Mouse (Mus musculus): ENCODE measurements at regions not wholly inside any gene's neighbourhood (a gene's known extent, or its start where the extent isn't known, plus 50 kb on each side); places are given as distances from the start of the nearest gene placed in this dataset.

GRCm38 (mm10) chr15:51507126-51507525 lies 2377.6 kb upstream of the Gm7489 start:
- TF ChIP-seq POLR2AphosphoS5 (IDR thresholded peaks at IDR 0.05; ENCODE audit: insufficient replicate concordance, low read depth, low read length) (no peak), TAL1 (conservative IDR thresholded peaks at IDR 0.05; ENCODE audit: low read depth, low read length) (no peak)
- no peaks in the 10 kb centered on the region for H3K9me3 ChIP-seq (replicated peaks)
- H3K27me3 ChIP-seq (ENCODE audit: insufficient read depth, low read length) = no peaks in the 10 kb centered on the region
- H3K4me3 ChIP-seq (ENCODE audit: low read depth, low read length) = no peak overlapping the region
- ATAC-seq (ENCODE audit: extremely low read depth, insufficient number of reproducible peaks, low FRiP score, poor library complexity, severe bottlenecking) = no peak
- H3K4me1 ChIP-seq (ENCODE audit: insufficient read depth, low read depth, low read length) = no peaks in the 10 kb centered on the region
- H3K36me3 ChIP-seq (replicated peaks) = no peaks in the 10 kb centered on the region
- no peak for DNase-seq (ENCODE audit: low spot score)

GRCm38 (mm10) chr15:51511319-51511718 lies 2373.4 kb upstream of the Gm7489 start:
- TF ChIP-seq CTCF (IDR thresholded peaks at IDR 0.05; ENCODE audit: low read depth, low read length) (no peak), GATA2 (IDR thresholded peaks at IDR 0.05; ENCODE audit: borderline replicate concordance, low read depth, low read length) (no peak), POLR2AphosphoS5 (IDR thresholded peaks at IDR 0.05; ENCODE audit: insufficient replicate concordance, low read depth, low read length) (no peak), GATA1 (IDR thresholded peaks at IDR 0.05; ENCODE audit: borderline replicate concordance, low read length) (no peak), TAL1 (conservative IDR thresholded peaks at IDR 0.05; ENCODE audit: low read depth, low read length) (no peak)
- ATAC-seq (ENCODE audit: extremely low read depth, insufficient number of reproducible peaks, low FRiP score, poor library complexity, severe bottlenecking) = no peak
- Histone ChIP-seq H3K4me1 (ENCODE audit: insufficient read depth, low read depth, low read length) (no peaks in the 10 kb centered on the region), H3K4me3 (ENCODE audit: low read depth, low read length) (no peak overlapping the region), H3K36me3 (replicated peaks) (no peaks in the 10 kb centered on the region), H3K27me3 (ENCODE audit: insufficient read depth, low read length) (no peaks in the 10 kb centered on the region), H3K9me3 (replicated peaks) (no peaks in the 10 kb centered on the region)
- DNase-seq (ENCODE audit: low spot score) = no peak

GRCm38 (mm10) chr15:51536317-51536716 lies 2348.4 kb upstream of the Gm7489 start:
- no peak for DNase-seq (ENCODE audit: low spot score)
- Histone ChIP-seq H3K9me3 (replicated peaks) (no peaks in the 10 kb centered on the region), H3K4me3 (ENCODE audit: low read depth, low read length) (no peak overlapping the region), H3K4me1 (ENCODE audit: insufficient read depth, low read depth, low read length) (no peaks in the 10 kb centered on the region), H3K27me3 (ENCODE audit: insufficient read depth, low read length) (no peaks in the 10 kb centered on the region), H3K36me3 (replicated peaks) (no peaks in the 10 kb centered on the region)
- ATAC-seq (ENCODE audit: extremely low read depth, insufficient number of reproducible peaks, low FRiP score, poor library complexity, severe bottlenecking) = no peak
- TF ChIP-seq TAL1 (conservative IDR thresholded peaks at IDR 0.05; ENCODE audit: low read depth, low read length) = no peak
- no peak for TF ChIP-seq GATA1 (IDR thresholded peaks at IDR 0.05; ENCODE audit: borderline replicate concordance, low read length)

GRCm38 (mm10) chr15:51551216-51551775 lies 2333.4 kb upstream of the Gm7489 start:
- Histone ChIP-seq H3K4me1 (ENCODE audit: insufficient read depth, low read depth, low read length) (no peaks in the 10 kb centered on the region), H3K9me3 (replicated peaks) (no peaks in the 10 kb centered on the region), H3K36me3 (replicated peaks) (no peaks in the 10 kb centered on the region), H3K4me3 (ENCODE audit: low read depth, low read length) (no peak overlapping the region), H3K27me3 (ENCODE audit: insufficient read depth, low read length) (no peaks in the 10 kb centered on the region; the same call in 1 of the 2 replicates)
- no peak for ATAC-seq (ENCODE audit: extremely low read depth, insufficient number of reproducible peaks, low FRiP score, poor library complexity, severe bottlenecking)
- DNase-seq (ENCODE audit: low spot score) = no peak
- no peak for TF ChIP-seq TAL1 (conservative IDR thresholded peaks at IDR 0.05; ENCODE audit: low read depth, low read length)
- no peak for TF ChIP-seq POLR2AphosphoS5 (IDR thresholded peaks at IDR 0.05; ENCODE audit: insufficient replicate concordance, low read depth, low read length)
- no peak for TF ChIP-seq GATA2 (IDR thresholded peaks at IDR 0.05; ENCODE audit: borderline replicate concordance, low read depth, low read length)
- TF ChIP-seq GATA1 (IDR thresholded peaks at IDR 0.05; ENCODE audit: borderline replicate concordance, low read length) = no peak
- TF ChIP-seq CTCF (IDR thresholded peaks at IDR 0.05; ENCODE audit: low read depth, low read length) = no peak

- no peaks in the 10 kb centered on the region for H3K36me3 ChIP-seq (replicated peaks)
- DNase-seq (ENCODE audit: low spot score) = no peak
- TF ChIP-seq CTCF (IDR thresholded peaks at IDR 0.05; ENCODE audit: low read depth, low read length) = no peak
- TF ChIP-seq POLR2AphosphoS5 (IDR thresholded peaks at IDR 0.05; ENCODE audit: insufficient replicate concordance, low read depth, low read length) = no peak
- TF ChIP-seq GATA1 (IDR thresholded peaks at IDR 0.05; ENCODE audit: borderline replicate concordance, low read length) = no peak
- TF ChIP-seq GATA2 (IDR thresholded peaks at IDR 0.05; ENCODE audit: borderline replicate concordance, low read depth, low read length) = no peak
- TF ChIP-seq TAL1 (conservative IDR thresholded peaks at IDR 0.05; ENCODE audit: low read depth, low read length) = no peak
- no peak for ATAC-seq (ENCODE audit: extremely low read depth, insufficient number of reproducible peaks, low FRiP score, poor library complexity, severe bottlenecking)
- H3K9me3 ChIP-seq (replicated peaks) = no peaks in the 10 kb centered on the region
- no peaks in the 10 kb centered on the region for H3K4me1 ChIP-seq (ENCODE audit: insufficient read depth, low read depth, low read length)
- no peaks in the 10 kb centered on the region; the same call in 1 of the 2 replicates for H3K27me3 ChIP-seq (ENCODE audit: insufficient read depth, low read length)
- no peak overlapping the region for H3K4me3 ChIP-seq (ENCODE audit: low read depth, low read length)
Measured at GRCm38 (mm10) chr15:51558215-51558614, 2326.5 kb upstream of the Gm7489 start.

- Histone ChIP-seq H3K27me3 (ENCODE audit: insufficient read depth, low read length) (no peaks in the 10 kb centered on the region), H3K9me3 (replicated peaks) (no peaks in the 10 kb centered on the region), H3K36me3 (replicated peaks) (no peaks in the 10 kb centered on the region), H3K4me3 (ENCODE audit: low read depth, low read length) (no peak overlapping the region), H3K4me1 (ENCODE audit: insufficient read depth, low read depth, low read length) (no peaks in the 10 kb centered on the region)
- ATAC-seq (ENCODE audit: extremely low read depth, insufficient number of reproducible peaks, low FRiP score, poor library complexity, severe bottlenecking) = no peak
- DNase-seq (ENCODE audit: low spot score) = no peak
- TF ChIP-seq TAL1 (conservative IDR thresholded peaks at IDR 0.05; ENCODE audit: low read depth, low read length) = no peak
- TF ChIP-seq CTCF (IDR thresholded peaks at IDR 0.05; ENCODE audit: low read depth, low read length) = no peak
- TF ChIP-seq GATA2 (IDR thresholded peaks at IDR 0.05; ENCODE audit: borderline replicate concordance, low read depth, low read length) = no peak
- TF ChIP-seq GATA1 (IDR thresholded peaks at IDR 0.05; ENCODE audit: borderline replicate concordance, low read length) = no peak
- no peak for TF ChIP-seq POLR2AphosphoS5 (IDR thresholded peaks at IDR 0.05; ENCODE audit: insufficient replicate concordance, low read depth, low read length)
Measured at GRCm38 (mm10) chr15:51565543-51565942, 2319.2 kb upstream of the Gm7489 start.

- DNase-seq (ENCODE audit: low spot score) = no peak
- TF ChIP-seq CTCF (IDR thresholded peaks at IDR 0.05; ENCODE audit: low read depth, low read length) (no peak), TAL1 (conservative IDR thresholded peaks at IDR 0.05; ENCODE audit: low read depth, low read length) (no peak), GATA2 (IDR thresholded peaks at IDR 0.05; ENCODE audit: borderline replicate concordance, low read depth, low read length) (no peak), GATA1 (IDR thresholded peaks at IDR 0.05; ENCODE audit: borderline replicate concordance, low read length) (no peak), POLR2AphosphoS5 (IDR thresholded peaks at IDR 0.05; ENCODE audit: insufficient replicate concordance, low read depth, low read length) (no peak)
- Histone ChIP-seq H3K27me3 (ENCODE audit: insufficient read depth, low read length) (no peaks in the 10 kb centered on the region), H3K4me3 (ENCODE audit: low read depth, low read length) (no peak overlapping the region), H3K9me3 (replicated peaks) (no peaks in the 10 kb centered on the region), H3K4me1 (ENCODE audit: insufficient read depth, low read depth, low read length) (no peaks in the 10 kb centered on the region), H3K36me3 (replicated peaks) (no peaks in the 10 kb centered on the region)
- ATAC-seq (ENCODE audit: extremely low read depth, insufficient number of reproducible peaks, low FRiP score, poor library complexity, severe bottlenecking) = no peak
Measured at GRCm38 (mm10) chr15:51570631-51571030, 2314.1 kb upstream of the Gm7489 start.
